Mouse (Mus musculus): ENCODE data around the gene Atg4d. TPM values are rescaled to one million over a fixed set of nuclear protein-coding genes. Genes with fewer than 3 reads are reported as not detected.

Atg4d gene
- polyA plus RNA-seq, 1 experiment: 31.9 TPM

GRCm38 (mm10) chr9:21292271-21292670, 27.2 kb downstream of the Atg4d start:
- 91% methylated on average over 3 of the region's 3 CpGs for WGBS
- TF ChIP-seq CTCF (IDR thresholded peaks at IDR 0.05; ENCODE audit: insufficient read depth, low read length) (no peak), POLR2A (IDR thresholded peaks at IDR 0.05; ENCODE audit: borderline replicate concordance, extremely low read depth, low read depth, low read length) (no peak)
- DNase-seq: no peak
- Histone ChIP-seq H3K4me3 (replicated peaks; ENCODE audit: extremely low read depth, low read depth, low read length) (no peak overlapping the region), H3K4me1 (ENCODE audit: control insufficient read depth, insufficient read depth, low read length) (peaks cover 6% of the 10 kb centered on the region; the same call in 1 of the 2 replicates)

- Histone ChIP-seq H3K4me1 (ENCODE audit: control insufficient read depth, insufficient read depth, low read length) (no peaks in the 10 kb centered on the region), H3K4me3 (replicated peaks; ENCODE audit: extremely low read depth, low read depth, low read length) (no peak overlapping the region)
- WGBS: 81% methylated on average over 10 of the region's 10 CpGs
- TF ChIP-seq POLR2A (IDR thresholded peaks at IDR 0.05; ENCODE audit: borderline replicate concordance, extremely low read depth, low read depth, low read length) (no peak), CTCF (IDR thresholded peaks at IDR 0.05; ENCODE audit: insufficient read depth, low read length) (no peak)
- no peak for DNase-seq
Measured at GRCm38 (mm10) chr9:21299014-21299413, 33.9 kb downstream of the Atg4d start.

GRCm38 (mm10) chr9:21305065-21305464, 40.0 kb downstream of the Atg4d start:
- no peaks in the 10 kb centered on the region for H3K4me1 ChIP-seq (ENCODE audit: control insufficient read depth, insufficient read depth, low read length)
- no peak for DNase-seq
- no peak overlapping the region for H3K4me3 ChIP-seq (replicated peaks; ENCODE audit: extremely low read depth, low read depth, low read length)
- TF ChIP-seq POLR2A (IDR thresholded peaks at IDR 0.05; ENCODE audit: borderline replicate concordance, extremely low read depth, low read depth, low read length) (no peak), CTCF (IDR thresholded peaks at IDR 0.05; ENCODE audit: insufficient read depth, low read length) (no peak)
- WGBS: 80% methylated on average over 7 of the region's 7 CpGs

GRCm38 (mm10) chr9:21309150-21309741, 44.2 kb downstream of the Atg4d start:
- no peak for DNase-seq
- Histone ChIP-seq H3K4me1 (ENCODE audit: control insufficient read depth, insufficient read depth, low read length) (no peaks in the 10 kb centered on the region), H3K4me3 (replicated peaks; ENCODE audit: extremely low read depth, low read depth, low read length) (no peak overlapping the region)
- TF ChIP-seq CTCF (IDR thresholded peaks at IDR 0.05; ENCODE audit: insufficient read depth, low read length) (no peak), POLR2A (IDR thresholded peaks at IDR 0.05; ENCODE audit: borderline replicate concordance, extremely low read depth, low read depth, low read length) (no peak)
- WGBS: 58% methylated on average over 15 of the region's 15 CpGs

GRCm38 (mm10) chr9:21311695-21312094, 46.6 kb downstream of the Atg4d start:
- 39% methylated on average over 7 of the region's 7 CpGs for WGBS
- Histone ChIP-seq H3K4me1 (ENCODE audit: control insufficient read depth, insufficient read depth, low read length) (no peaks in the 10 kb centered on the region), H3K4me3 (replicated peaks; ENCODE audit: extremely low read depth, low read depth, low read length) (peak overlapping the region; percentile 58)
- no peak for DNase-seq
- TF ChIP-seq CTCF (IDR thresholded peaks at IDR 0.05; ENCODE audit: insufficient read depth, low read length) (no peak), POLR2A (IDR thresholded peaks at IDR 0.05; ENCODE audit: borderline replicate concordance, extremely low read depth, low read depth, low read length) (no peak)

- Histone ChIP-seq H3K4me3 (replicated peaks; ENCODE audit: extremely low read depth, low read depth, low read length) (peak within 1 kb of the TSS; percentile 58), H3K4me1 (ENCODE audit: control insufficient read depth, insufficient read depth, low read length) (no peaks in the 10 kb centered on the region)
- peak; percentile 66 for DNase-seq
- WGBS: 18% methylated on average over 35 of the region's 35 CpGs
- TF ChIP-seq POLR2A (IDR thresholded peaks at IDR 0.05; ENCODE audit: borderline replicate concordance, extremely low read depth, low read depth, low read length) (peak; percentile 27; the same call in 1 of the 2 replicates), CTCF (IDR thresholded peaks at IDR 0.05; ENCODE audit: insufficient read depth, low read length) (no peak)
Measured at GRCm38 (mm10) chr9:21312134-21312533, 47.0 kb downstream of the Atg4d start, which contains the start of gene Ap1m2. Gene Ap1m2 (minus strand): TSS chr9:21312337.

GRCm38 (mm10) chr9:21313394-21313793, 48.3 kb downstream of the Atg4d start:
- Histone ChIP-seq H3K4me3 (replicated peaks; ENCODE audit: extremely low read depth, low read depth, low read length) (no peak overlapping the region), H3K4me1 (ENCODE audit: control insufficient read depth, insufficient read depth, low read length) (no peaks in the 10 kb centered on the region)
- WGBS: 10% methylated on average over 11 of the region's 11 CpGs
- peak; percentile 91 for DNase-seq
- TF ChIP-seq POLR2A (IDR thresholded peaks at IDR 0.05; ENCODE audit: borderline replicate concordance, extremely low read depth, low read depth, low read length): no peak
- peak; percentile 91 for TF ChIP-seq CTCF (IDR thresholded peaks at IDR 0.05; ENCODE audit: insufficient read depth, low read length)

- Histone ChIP-seq H3K4me1 (ENCODE audit: control insufficient read depth, insufficient read depth, low read length) (no peaks in the 10 kb centered on the region), H3K4me3 (replicated peaks; ENCODE audit: extremely low read depth, low read depth, low read length) (no peak overlapping the region)
- TF ChIP-seq CTCF (IDR thresholded peaks at IDR 0.05; ENCODE audit: insufficient read depth, low read length) (no peak), POLR2A (IDR thresholded peaks at IDR 0.05; ENCODE audit: borderline replicate concordance, extremely low read depth, low read depth, low read length) (no peak)
- no peak for DNase-seq
- WGBS: 93% methylated on average over 9 of the region's 9 CpGs
Measured at GRCm38 (mm10) chr9:21314367-21315140, 49.5 kb downstream of the Atg4d start.

- peaks cover 2% of the 10 kb centered on the region; the same call in 1 of the 2 replicates for H3K4me1 ChIP-seq (ENCODE audit: control insufficient read depth, insufficient read depth, low read length)
- TF ChIP-seq POLR2A (IDR thresholded peaks at IDR 0.05; ENCODE audit: borderline replicate concordance, extremely low read depth, low read depth, low read length) (no peak), CTCF (IDR thresholded peaks at IDR 0.05; ENCODE audit: insufficient read depth, low read length) (no peak)
- DNase-seq: no peak
- H3K4me3 ChIP-seq (replicated peaks; ENCODE audit: extremely low read depth, low read depth, low read length): no peak overlapping the region
- WGBS: 45% methylated on average over 5 of the region's 5 CpGs
Measured at GRCm38 (mm10) chr9:21315421-21315820, 50.3 kb downstream of the Atg4d start.
